Mouse (Mus musculus): ENCODE measurements around the gene Fstl1.

GRCm38 (mm10) chr16:37742266-37742665 is 34.4 kb upstream of the Fstl1 start:
- TF ChIP-seq POLR2A (IDR thresholded peaks at IDR 0.05; ENCODE audit: low read depth, low read length) (no peak), CTCF (conservative IDR thresholded peaks at IDR 0.05; ENCODE audit: insufficient read depth, insufficient read length, low read depth, low read length) (no peak)
